Mouse (Mus musculus): ENCODE measurements at regions not wholly inside any gene's neighbourhood (a gene's known extent, or its start where the extent isn't known, plus 50 kb on each side); places are given as distances from the start of the nearest gene placed in this dataset.
"Not testable (repeated sequence)": the region's sequence is repeated elsewhere in the genome, so short reads cannot be mapped to it uniquely, and the experiment has no call there.

- not testable (repeated sequence) for TF ChIP-seq CTCF (IDR thresholded peaks at IDR 0.05; ENCODE audit: control insufficient read depth, insufficient read depth, insufficient read length); MAX (IDR thresholded peaks at IDR 0.05)
Observed at GRCm38 (mm10) chr8:57110765-57111402, 209.9 kb upstream of the Hand2 start.
